Mouse (Mus musculus): ENCODE results near the gene Kcnc2.

DNA sequence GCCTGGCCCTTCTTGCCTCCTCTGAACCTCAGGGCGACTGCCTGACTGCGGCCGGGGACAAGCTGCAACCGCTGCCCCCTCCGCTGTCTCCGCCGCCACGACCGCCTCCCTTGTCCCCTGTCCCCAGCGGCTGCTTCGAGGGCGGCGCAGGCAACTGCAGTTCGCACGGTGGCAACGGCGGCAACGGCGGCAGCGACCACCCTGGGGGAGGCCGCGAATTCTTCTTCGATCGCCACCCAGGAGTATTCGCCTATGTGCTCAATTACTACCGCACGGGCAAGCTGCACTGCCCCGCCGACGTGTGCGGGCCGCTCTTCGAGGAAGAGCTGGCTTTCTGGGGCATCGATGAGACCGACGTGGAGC is 863 bp downstream of the Kcnc2 start:
- TF ChIP-seq POLR2A (IDR thresholded peaks at IDR 0.05; ENCODE audit: insufficient read length, low read depth) (no peak), MAX (IDR thresholded peaks at IDR 0.05; ENCODE audit: low read depth) (no peak)
